Mouse (Mus musculus): ENCODE measurements at regions not wholly inside any gene's neighbourhood (a gene's known extent, or its start where the extent isn't known, plus 50 kb on each side); places are given as distances from the start of the nearest gene placed in this dataset.

DNA sequence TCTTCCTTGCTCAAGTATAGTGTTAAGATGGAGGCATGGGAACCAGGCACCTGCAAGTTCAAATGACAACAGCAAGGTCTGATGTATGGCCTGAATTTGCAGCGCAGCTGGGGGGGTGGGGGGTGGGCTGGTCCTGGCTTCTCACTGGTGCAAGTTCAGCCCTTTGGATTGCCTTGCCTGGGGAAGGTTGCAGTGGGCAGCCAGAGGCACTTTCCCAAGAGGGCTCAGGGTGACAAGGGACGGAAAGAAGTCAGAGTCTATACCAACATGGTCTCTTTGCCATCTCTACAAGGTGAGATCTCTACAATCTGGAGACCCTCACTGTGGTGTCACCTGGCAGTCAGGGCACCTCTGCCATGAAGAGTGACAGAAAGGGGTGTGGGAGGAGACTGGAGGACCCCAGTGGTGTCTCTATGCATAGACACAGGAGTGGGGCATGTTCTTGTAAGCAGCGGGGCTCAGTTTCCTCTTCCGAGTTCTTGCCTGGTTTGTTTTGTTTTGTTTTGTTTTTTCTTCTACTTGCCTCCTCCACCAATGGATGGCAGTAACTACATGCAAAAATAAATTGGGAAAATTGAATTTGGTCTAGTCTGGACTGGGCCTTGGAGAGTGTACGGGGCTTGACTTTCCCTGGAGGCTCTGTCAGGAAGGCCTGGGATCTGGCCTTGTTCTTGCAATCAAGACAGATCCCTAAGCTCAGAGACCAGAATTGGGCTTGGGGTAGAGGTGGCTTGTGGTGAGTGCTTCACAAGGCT, 284.4 kb upstream of the Cnr1 start:
- TF ChIP-seq CTCF (IDR thresholded peaks at IDR 0.05; ENCODE audit: low read depth, low read length) (no peak), POLR2A (IDR thresholded peaks at IDR 0.05; ENCODE audit: insufficient read depth, low read length) (no peak), EP300 (IDR thresholded peaks at IDR 0.05; ENCODE audit: insufficient read depth, low read depth, low read length) (no peak)
